Mouse (Mus musculus) mouse trophoblast stem cell (cell line): ENCODE data around the gene Mrps11.

ENCODE experiments used
- in situ Hi-C, 2 experiments: fragments of 300-500 bp; cut with MseI, MboI; formaldehyde crosslinking; loops; 2 replicates in 1 of 2; 3 replicates in 1 of 2; pipeline ENCODE4 v1.15.1; 2025

The Mrps11 gene

DNA sequence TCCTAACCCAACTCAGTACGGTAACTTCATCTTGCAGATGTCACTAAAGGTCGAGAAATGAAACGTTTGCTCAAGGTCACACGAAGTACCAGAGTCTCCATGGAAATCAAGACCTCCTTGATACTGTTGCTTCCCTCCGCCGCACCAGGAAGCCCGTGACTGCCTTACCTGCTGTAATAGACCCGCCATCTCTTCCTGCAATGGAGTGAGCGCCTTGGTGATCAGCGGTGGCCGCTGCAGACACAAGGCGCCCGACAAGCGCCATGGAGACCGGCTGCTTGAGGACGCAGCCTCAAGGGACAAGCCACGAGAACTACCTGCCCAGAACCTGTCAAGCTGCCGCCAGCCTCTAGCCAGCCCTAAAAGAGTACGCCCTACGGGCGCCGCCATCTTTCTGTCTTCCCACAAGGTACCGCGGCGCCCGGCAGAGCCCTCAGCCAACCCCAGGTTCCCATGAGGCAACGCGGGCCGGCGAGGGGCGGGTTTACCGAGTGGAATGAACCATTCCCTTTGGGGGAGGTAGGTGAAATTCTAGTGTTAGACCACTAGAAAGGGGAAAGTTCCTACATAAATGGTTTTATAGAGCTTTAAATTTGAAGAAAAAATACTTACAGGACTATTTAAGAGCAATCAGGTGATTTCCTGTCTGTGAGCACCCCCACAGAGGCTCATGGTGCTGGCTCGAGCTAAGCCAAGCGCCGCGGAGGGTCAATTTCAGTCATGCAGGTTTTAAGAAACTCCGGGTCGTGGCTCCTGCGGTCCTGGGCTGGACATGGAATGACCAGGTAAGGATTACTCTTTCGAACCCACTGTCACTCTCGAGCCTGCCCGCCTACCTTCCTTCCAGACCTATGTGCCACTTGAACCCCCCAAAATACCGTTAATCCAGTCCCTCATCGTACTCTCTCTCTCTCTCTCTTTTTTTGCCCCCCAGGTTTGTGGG is at the start of gene Mrps11, which contains the start of gene Mrpl46:
Gene Mrps11, plus strand, starts transcription at position 481 of the 943 bp plus-strand sequence.
Gene Mrpl46, minus strand, starts transcription at position 893 of the 943 bp plus-strand sequence.
- in situ Hi-C loops, result no loop called here

- in situ Hi-C loops, result no loop called here
Observed at GRCm38 (mm10) chr7:78737196-78737595, 45.7 kb upstream of the Mrps11 start.

DNA sequence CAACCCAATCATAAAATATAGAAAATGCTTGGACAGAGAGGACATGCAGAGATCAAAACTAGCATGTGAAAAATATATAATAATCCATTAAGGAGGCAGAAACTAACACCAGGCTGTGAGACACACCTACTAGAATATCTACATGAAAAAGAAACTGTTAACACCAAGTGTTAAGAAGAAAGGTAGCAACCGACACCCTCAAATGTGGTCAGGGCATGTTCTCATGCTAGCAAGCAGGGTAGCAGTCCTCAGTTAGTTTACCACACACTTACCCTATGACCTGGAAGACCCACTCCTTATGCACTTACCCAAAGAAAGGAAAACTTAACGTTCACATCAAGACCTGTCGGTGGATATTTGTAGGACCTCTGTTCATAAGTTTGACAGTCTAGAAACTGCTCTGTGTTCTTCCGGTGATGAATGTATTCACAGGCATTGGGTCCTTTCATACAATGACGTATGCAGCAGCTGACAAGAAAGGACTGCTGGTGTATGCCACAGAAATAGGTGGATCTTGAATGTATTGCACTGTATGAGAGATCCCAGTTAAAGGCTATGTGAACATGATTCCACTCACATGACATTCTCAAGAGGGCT is 45.2 kb upstream of the Mrps11 start, which contains the start of gene Ntrk3:
Gene Ntrk3, minus strand, starts transcription at position 399 of the 597 bp plus-strand sequence.
- in situ Hi-C loops, result no loop called here

DNA sequence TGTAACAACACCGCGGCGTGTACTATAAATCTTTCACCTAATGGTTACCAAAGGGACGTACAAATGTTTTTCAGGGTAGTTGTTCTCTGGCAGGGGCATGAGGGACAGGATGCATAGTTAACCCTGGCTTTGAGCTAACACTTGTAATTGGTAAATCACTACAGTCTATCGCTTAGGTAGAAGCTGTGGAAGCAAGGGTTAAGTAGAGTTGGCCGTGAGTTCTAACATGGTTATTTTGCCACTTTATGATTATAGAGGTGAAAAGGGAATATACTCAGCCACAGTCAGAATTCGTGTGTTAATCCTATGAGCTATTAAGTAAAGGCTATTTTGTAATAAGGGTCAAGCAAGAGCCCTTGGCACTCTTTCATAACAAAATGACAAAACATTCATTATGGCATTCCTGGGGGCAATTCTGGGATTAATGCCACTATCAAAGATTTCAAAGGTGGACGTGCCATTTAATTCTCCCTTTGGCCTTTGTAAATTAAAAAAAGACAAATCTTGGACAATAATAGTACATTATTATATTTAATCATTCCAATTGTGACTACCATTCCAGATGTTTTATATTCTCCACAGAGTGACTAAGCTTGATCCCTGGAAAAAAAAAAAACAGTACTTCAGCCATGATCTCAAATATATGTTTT is 43.4 kb upstream of the Mrps11 start:
- in situ Hi-C loops, result no loop called here

- in situ Hi-C loops, result no loop called here
Observed at GRCm38 (mm10) chr7:78743731-78744385, 39.1 kb upstream of the Mrps11 start.

- in situ Hi-C loops, result no loop called here
Observed at GRCm38 (mm10) chr7:78752961-78753360, 30.0 kb upstream of the Mrps11 start.

DNA sequence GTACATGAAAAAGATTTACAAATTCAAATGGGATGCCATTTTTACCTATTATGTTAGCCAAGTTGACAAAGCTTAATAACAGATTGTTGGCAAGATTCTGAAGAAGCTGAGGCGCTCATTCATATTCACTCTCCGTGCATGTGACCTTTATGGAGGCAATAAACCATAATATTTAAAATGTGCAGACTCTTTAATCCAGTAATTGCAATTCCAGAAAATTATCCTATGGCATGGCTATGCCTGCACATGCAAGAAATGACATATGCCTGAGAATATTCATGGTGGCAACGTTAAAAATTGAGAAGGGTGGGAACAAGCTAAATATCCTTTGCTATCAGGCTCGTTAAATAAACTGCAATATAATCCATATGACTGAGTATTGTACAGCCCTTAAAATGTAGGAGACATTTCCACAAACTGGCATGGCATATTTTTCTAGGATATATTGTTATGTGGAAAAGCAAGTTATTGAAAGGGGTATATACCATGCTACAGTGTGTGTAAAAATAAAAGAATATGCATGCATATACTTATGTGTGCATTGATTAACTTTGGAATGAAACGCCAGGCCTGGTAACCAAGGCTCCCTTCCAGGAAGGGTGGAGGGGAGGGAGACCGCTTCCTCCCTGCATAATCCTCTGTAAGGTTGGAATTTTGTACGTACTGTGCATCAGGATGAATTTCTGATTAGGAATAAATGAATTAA is 29.0 kb upstream of the Mrps11 start:
- in situ Hi-C loops, result no loop called here

- in situ Hi-C loops, result no loop called here
Observed at GRCm38 (mm10) chr7:78754458-78755000, 28.4 kb upstream of the Mrps11 start.

DNA sequence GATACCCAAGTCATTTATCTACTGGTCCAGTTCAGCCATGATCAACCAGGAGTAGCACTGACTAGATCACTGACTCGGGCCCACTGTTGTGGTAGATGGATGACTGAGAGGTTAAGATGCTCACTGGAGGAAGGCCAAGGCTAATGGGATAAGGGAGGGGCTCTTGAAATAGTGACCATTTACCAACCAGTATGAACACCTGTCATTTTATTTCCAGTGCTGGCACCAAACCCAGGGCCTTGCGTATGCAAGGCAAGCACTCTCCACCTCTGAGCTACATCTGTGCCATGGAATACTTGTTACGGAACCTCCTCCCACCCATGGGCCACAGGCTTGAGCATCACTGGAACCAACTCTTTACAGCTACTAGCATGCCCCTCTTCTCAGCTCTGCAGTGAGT is 19.1 kb upstream of the Mrps11 start:
- in situ Hi-C loops, result loop anchor here in 1 of 2 experiments (10.0 kb wide), 1 partner anchor 169 kb away; no protein-coding TSS in a partner anchor

DNA sequence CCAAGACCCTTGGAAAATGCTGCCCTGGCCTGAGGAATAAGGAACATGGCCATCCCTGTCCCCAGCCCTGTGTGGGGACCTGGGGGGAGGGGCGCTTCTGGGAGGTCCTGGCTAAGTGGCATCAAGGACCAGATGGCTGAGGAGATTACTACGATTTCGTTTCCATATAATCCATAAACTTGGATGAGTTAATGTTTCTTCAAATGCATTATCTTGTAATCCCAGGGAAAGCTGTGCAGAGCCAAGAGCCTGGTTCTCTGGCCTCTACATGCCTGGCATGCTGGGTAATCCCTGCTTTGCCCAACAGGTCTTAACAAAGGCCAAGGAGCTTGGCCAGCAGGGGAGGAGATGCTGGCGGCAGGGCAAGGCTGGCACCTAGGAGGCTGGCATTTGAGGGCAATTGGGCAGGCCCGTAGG is 17.7 kb upstream of the Mrps11 start:
- in situ Hi-C loops, result loop anchor here in 1 of 2 experiments (10.0 kb wide), 1 partner anchor 170 kb away; no protein-coding TSS in a partner anchor

DNA sequence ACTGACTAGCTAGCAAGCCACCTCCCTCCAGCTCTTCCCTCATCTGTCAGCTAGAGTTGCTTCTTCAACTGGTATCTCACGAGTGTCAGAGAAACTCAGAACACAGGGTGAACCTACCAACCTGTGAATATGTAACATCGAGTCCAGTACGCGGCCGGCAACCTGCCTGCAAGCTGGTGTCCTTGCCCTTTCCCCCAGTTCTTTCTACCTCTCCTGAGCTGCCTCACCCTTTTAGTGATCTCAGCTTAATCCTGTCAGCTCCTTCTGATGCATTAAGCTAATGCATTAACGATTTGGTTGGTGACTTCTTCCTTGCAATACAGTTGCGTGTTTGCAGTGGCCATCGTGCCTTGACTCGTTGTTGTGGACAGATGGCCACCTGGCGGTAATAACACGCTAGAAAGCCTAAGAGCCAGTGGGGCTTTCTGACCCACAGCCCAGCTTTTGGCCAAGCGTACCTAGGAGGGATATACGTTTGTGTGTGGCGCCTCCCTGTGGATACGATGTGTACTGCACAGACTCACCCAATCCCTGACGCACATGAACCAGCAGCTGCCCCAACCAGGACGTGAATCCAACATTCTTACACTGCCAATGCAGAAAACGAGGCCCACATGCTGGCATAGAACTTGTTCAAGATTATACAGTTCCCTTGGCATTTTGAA is 16.8 kb upstream of the Mrps11 start:
- in situ Hi-C loops, result loop anchor here in 1 of 2 experiments (10.0 kb wide), 1 partner anchor 171 kb away; no protein-coding TSS in a partner anchor

- in situ Hi-C loops, result loop anchor here in 1 of 2 experiments (10.0 kb wide), 1 partner anchor 173 kb away; no protein-coding TSS in a partner anchor
Observed at GRCm38 (mm10) chr7:78767929-78768531, 14.9 kb upstream of the Mrps11 start.

GRCm38 (mm10) chr7:78769075-78769652 is 13.8 kb upstream of the Mrps11 start:
- in situ Hi-C loops, result loop anchor here in 1 of 2 experiments (10.0 kb wide), 1 partner anchor 174 kb away; no protein-coding TSS in a partner anchor

- in situ Hi-C loops, result no loop called here
Observed at GRCm38 (mm10) chr7:78770936-78771335, 12.0 kb upstream of the Mrps11 start.

DNA sequence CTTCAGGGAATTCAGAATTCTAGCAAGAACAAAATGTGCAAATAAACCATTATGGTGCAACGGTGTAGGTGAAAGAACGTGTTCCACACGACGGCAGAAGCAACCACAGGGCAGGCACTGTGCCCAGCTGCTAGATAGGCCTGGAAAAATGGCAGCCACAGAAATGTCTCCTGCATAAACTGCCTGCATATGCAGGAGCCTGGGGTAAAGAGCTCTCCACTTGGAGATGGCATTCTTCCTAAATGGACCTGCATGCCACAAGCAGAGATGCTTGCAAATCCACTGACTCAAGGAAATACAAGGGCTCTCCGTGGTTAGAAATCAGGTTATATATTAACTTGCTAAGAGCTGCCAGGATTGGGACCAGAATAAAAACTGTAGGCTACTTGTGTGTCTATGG is 4.2 kb upstream of the Mrps11 start:
- in situ Hi-C loops, result no loop called here

- in situ Hi-C loops, result no loop called here
Observed at GRCm38 (mm10) chr7:78785906-78786305, 3.0 kb downstream of the Mrps11 start.

DNA sequence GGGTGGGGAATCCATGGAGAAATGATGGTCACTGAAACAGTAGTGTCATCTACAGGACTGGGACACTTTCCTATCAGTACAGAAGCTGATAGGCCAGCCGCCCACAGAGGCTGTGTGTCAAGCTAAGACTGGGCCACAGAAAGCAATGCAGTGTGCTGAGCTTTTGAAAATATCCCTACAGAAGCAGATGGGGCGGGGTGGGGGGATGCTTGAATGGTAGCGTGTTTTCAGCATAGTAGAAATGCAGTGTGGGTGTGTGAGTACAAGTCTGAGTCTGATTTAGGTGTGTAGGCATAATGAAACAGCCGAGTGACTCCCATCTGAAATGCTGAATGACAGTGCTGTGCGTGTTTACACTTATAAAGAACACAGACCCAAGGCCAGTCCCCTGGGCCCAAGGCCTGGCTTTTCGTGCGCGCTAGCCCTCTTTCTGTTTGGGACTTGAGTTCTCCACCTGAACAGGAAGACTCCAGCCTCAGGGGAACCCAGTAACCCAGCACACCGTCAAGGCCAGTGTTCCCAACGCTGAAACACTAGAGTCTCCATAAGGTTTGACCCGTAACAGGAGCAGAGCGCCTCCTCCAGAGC is 5.0 kb downstream of the Mrps11 start:
- in situ Hi-C loops, result no loop called here
